Mouse (Mus musculus) c-Kit-positive CD71-positive TER-119-negative erythroid progenitor cells, embryonic 14.5 days (primary cell): ENCODE measurements at regions not wholly inside any gene's neighbourhood (a gene's known extent, or its start where the extent isn't known, plus 50 kb on each side); places are given as distances from the start of the nearest gene placed in this dataset.

Source experiments
- DNase-seq: peaks from one replicate; pipeline ENCODE4 v3.0.0-alpha.2; 2013; ENCODE audit warnings: low read depth

- DNase-seq, result no peak
These were observed 280.4 kb downstream of the Lyplal1 start for GRCm38 (mm10) chr1:185836632-185837281.

GRCm38 (mm10) chr1:185842481-185842880, 274.6 kb downstream of the Lyplal1 start:
- no peak for DNase-seq

GRCm38 (mm10) chr1:185847161-185847560, 269.9 kb downstream of the Lyplal1 start:
- no peak for DNase-seq

GRCm38 (mm10) chr1:185850590-185850989, 266.5 kb downstream of the Lyplal1 start:
- DNase-seq, result no peak

- no peak for DNase-seq
These were observed 265.7 kb downstream of the Lyplal1 start for GRCm38 (mm10) chr1:185851262-185851893.

GRCm38 (mm10) chr1:185861692-185862091, 255.4 kb downstream of the Lyplal1 start:
- DNase-seq, result peak; percentile 5

GRCm38 (mm10) chr1:185865945-185866344, 251.2 kb downstream of the Lyplal1 start:
- DNase-seq, result no peak

- no peak for DNase-seq
These were observed 250.5 kb downstream of the Lyplal1 start for GRCm38 (mm10) chr1:185866612-185867011.

- DNase-seq, result no peak
These were observed 250.1 kb downstream of the Lyplal1 start for GRCm38 (mm10) chr1:185867018-185867417.

GRCm38 (mm10) chr1:185868721-185869120, 248.4 kb downstream of the Lyplal1 start:
- DNase-seq, result no peak

GRCm38 (mm10) chr1:185887031-185887430, 230.1 kb downstream of the Lyplal1 start:
- DNase-seq, result no peak

- no peak for DNase-seq
These were observed 225.3 kb downstream of the Lyplal1 start for GRCm38 (mm10) chr1:185891814-185892213.

- DNase-seq, result no peak
These were observed 223.7 kb downstream of the Lyplal1 start for GRCm38 (mm10) chr1:185893421-185893820.

GRCm38 (mm10) chr1:185898475-185898874, 218.6 kb downstream of the Lyplal1 start:
- no peak for DNase-seq

GRCm38 (mm10) chr1:185900316-185900715, 216.8 kb downstream of the Lyplal1 start:
- no peak for DNase-seq

- no peak for DNase-seq
These were observed 214.7 kb downstream of the Lyplal1 start for GRCm38 (mm10) chr1:185902395-185902794.

- DNase-seq, result no peak
These were observed 211.4 kb downstream of the Lyplal1 start for GRCm38 (mm10) chr1:185905666-185906065.

- DNase-seq, result no peak
These were observed 201.5 kb downstream of the Lyplal1 start for GRCm38 (mm10) chr1:185915579-185915978.

GRCm38 (mm10) chr1:185918663-185919062, 198.4 kb downstream of the Lyplal1 start:
- no peak for DNase-seq

- DNase-seq, result no peak
These were observed 193.4 kb downstream of the Lyplal1 start for GRCm38 (mm10) chr1:185923723-185924122.

GRCm38 (mm10) chr1:185929000-185929399, 188.1 kb downstream of the Lyplal1 start:
- DNase-seq, result no peak

- no peak for DNase-seq
These were observed 187.3 kb downstream of the Lyplal1 start for GRCm38 (mm10) chr1:185929761-185930160.

GRCm38 (mm10) chr1:185933623-185934022, 183.5 kb downstream of the Lyplal1 start:
- no peak for DNase-seq

GRCm38 (mm10) chr1:185937026-185937425, 180.1 kb downstream of the Lyplal1 start:
- no peak for DNase-seq
